Mouse (Mus musculus) left cerebral cortex, postnatal 36 days (tissue): ENCODE data around the gene Fancd2. TPM values are rescaled to one million over a fixed set of nuclear protein-coding genes. Genes with fewer than 3 reads are reported as not detected.

Experiments used
- DNase-seq, 2 experiments: peaks; one replicate each; pipeline ENCODE4 v3.0.0; 2021 to 2022; ENCODE audit warnings: low spot score in 2 of 2, mixed read lengths in 1 of 2
- intact Hi-C: fragments of 180-260 bp; cut with DNase I; formaldehyde crosslinking; loops from one replicate; pipeline ENCODE4 v1.15.1; 2025
- microRNA-seq: library from miRNA; unstranded; fragments of <30 nt; microRNA quantifications from one replicate; pipeline ENCODE4 v1.2.0, GENCODE M21; 2022
- total RNA-seq, 2 experiments: library from RNA; stranded (reverse); gene quantifications; 2 replicates each; pipeline ENCODE4 v1.2.3; 2021

Fancd2 gene
- total RNA-seq, 2 experiments from 2014 or later, result 1.5 to 3.3 TPM

- no peak for DNase-seq
- intact Hi-C loops, result no loop called here
Measured at GRCm38 (mm10) chr6:113642605-113643004, 111.1 kb downstream of the Fancd2 start.

DNA sequence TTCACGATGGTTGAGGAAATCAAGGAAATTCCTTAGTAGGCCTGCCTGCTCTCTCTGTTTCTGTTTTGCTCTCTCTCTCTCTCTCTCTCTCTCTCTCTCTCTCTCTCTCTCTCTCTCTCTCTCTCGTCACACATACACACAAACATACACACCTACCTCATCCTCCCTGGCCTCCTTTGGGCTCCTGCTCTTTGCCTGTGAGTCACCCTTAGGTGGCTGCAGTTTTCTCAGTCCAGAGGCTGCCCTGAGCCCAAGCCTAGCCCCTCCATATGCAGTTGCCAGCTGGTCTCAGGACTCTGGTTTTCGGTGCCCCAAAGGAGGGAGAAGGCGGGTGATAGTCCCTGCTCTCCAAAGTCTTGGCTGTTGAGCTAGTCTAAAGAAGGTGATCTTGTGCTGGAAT, 111.5 kb downstream of the Fancd2 start:
- intact Hi-C loops, result no loop called here
- DNase-seq, result no peak

- no peak for DNase-seq
- intact Hi-C loops, result no loop called here
Measured at GRCm38 (mm10) chr6:113643967-113644366, 112.5 kb downstream of the Fancd2 start.

DNA sequence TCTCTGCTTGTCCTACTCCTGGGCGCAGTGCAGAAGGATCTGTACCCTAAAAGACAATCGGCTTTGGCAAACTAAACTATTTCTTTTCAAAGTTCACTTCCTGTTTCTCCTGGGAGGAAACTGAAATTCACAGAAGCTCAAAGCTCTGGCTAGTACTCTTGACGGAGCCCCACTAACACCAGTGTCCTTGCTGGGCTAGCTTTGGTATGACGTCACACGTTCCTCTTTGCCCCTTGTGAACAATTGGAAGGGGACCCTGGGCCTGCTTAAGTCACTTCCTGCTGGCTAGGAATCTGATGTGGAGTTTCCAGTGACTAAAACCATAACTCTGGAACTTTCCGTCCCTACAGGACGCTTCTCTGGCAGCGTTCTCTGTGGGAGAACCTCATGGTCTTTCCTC, 113.3 kb downstream of the Fancd2 start:
- no peak for DNase-seq
- intact Hi-C loops, result no loop called here

Small RNA genes lying within 50 kb of the gene (microRNA-seq; reads per million reads assigned to microRNA genes)
- not detected for gene Gm23365

Other genes starting within 250 kb of the Fancd2 start
- 10 to 100 TPM; 76.4 to 79.5 TPM for gene Cpne9, start 249.4 kb upstream of the Fancd2 start, total RNA-seq
- gene Brpf1, start 224.5 kb upstream of the Fancd2 start, total RNA-seq, result 10 to 100 TPM; 29.0 to 30.3 TPM
- 1 to 10 TPM; 6.5 to 7.1 TPM for gene Ogg1, start 204.7 kb upstream of the Fancd2 start, total RNA-seq
- gene Camk1, start 187.7 kb upstream of the Fancd2 start, total RNA-seq, result 100 to 1,000 TPM; 106 to 123 TPM
- gene Tada3, start 153.8 kb upstream of the Fancd2 start, total RNA-seq, result 10 to 100 TPM; 52.0 to 55.2 TPM
- gene Arpc4, start 153.6 kb upstream of the Fancd2 start, total RNA-seq, result 100 to 1,000 TPM; 245 to 295 TPM
- gene Ttll3, start 142.4 kb upstream of the Fancd2 start, total RNA-seq, result 10 to 100 TPM in 1 of 2 experiments, 1 to 10 TPM in 1; 9.3 to 14.2 TPM
- gene Rpusd3, start 112.3 kb upstream of the Fancd2 start, total RNA-seq, result 10 to 100 TPM; 17.1 to 19.0 TPM
- not detected for gene Cidec, start 95.9 kb upstream of the Fancd2 start, total RNA-seq
- gene Jagn1, start 89.1 kb upstream of the Fancd2 start, total RNA-seq, result 10 to 100 TPM; 38.0 to 41.8 TPM
- under 1 TPM; 0.54 to 0.57 TPM for gene Il17re, start 73.2 kb upstream of the Fancd2 start, total RNA-seq
- gene Il17rc, start 60.3 kb upstream of the Fancd2 start, total RNA-seq, result 1 to 10 TPM; 4.7 to 5.3 TPM
- 100 to 1,000 TPM; 102 to 119 TPM for gene Creld1, start 48.4 kb upstream of the Fancd2 start, total RNA-seq
- gene Prrt3, start 29.8 kb upstream of the Fancd2 start, total RNA-seq, result 10 to 100 TPM; 59.4 to 59.9 TPM
- 10 to 100 TPM; 71.7 to 81.1 TPM for gene Emc3, start within 50 bp of the Fancd2 start, total RNA-seq
- under 1 TPM in 1 of 2 experiments, not detected in 1; 0.32 TPM for gene Fancd2os, start 69.0 kb downstream of the Fancd2 start, total RNA-seq
- 100 to 1,000 TPM; 218 to 259 TPM for gene Brk1, start 73.1 kb downstream of the Fancd2 start, total RNA-seq
- gene Vhl, start 92.3 kb downstream of the Fancd2 start, total RNA-seq, result 10 to 100 TPM; 48.1 to 49.8 TPM
- gene Irak2, start 106.8 kb downstream of the Fancd2 start, total RNA-seq, result 10 to 100 TPM; 21.0 to 24.9 TPM
- 10 to 100 TPM; 71.2 to 75.5 TPM for gene Tatdn2, start 165.4 kb downstream of the Fancd2 start, total RNA-seq
- gene Ghrl, start 188.2 kb downstream of the Fancd2 start, total RNA-seq, result not detected
- 10 to 100 TPM; 64.4 to 65.6 TPM for gene Sec13, start 209.1 kb downstream of the Fancd2 start, total RNA-seq